Mouse (Mus musculus) CH12.LX (cell line): Measurements from ENCODE around the gene Ngp. TPM values are rescaled to one million over a fixed set of nuclear protein-coding genes. Genes with fewer than 3 reads are reported as not detected.

Experiments used
- DNase-seq: peaks from one replicate; pipeline ENCODE4 v3.0.0-alpha.2; 2013; ENCODE audit errors: extremely low read depth
- H3K27ac ChIP-seq: 2 replicates; pipeline ENCODE4 v1.5.1; 2012; ENCODE audit warnings: low read depth, mild to moderate bottlenecking, control low read depth, moderate library complexity; ENCODE audit not compliant: insufficient read depth
- H3K27me3 ChIP-seq: replicated peaks from 2 replicates; pipeline ENCODE3; 2012; ENCODE audit warnings: inconsistent platforms
- H3K36me3 ChIP-seq, 2 experiments: replicated peaks in 1 of 2; 2 replicates each; pipeline versions ENCODE3 to v1.6.1; 2012; ENCODE audit warnings: inconsistent platforms in 1 of 2, low read length in 1 of 2, mild to moderate bottlenecking in 1 of 2, mixed read lengths in 1 of 2, moderate library complexity in 1 of 2; ENCODE audit not compliant: control insufficient read depth in 1 of 2, insufficient read depth in 1 of 2
- H3K4me1 ChIP-seq, 2 experiments: 2 replicates each; pipeline ENCODE4 v1.6.1; 2012; ENCODE audit warnings: inconsistent platforms in 1 of 2, moderate library complexity in 1 of 2; ENCODE audit not compliant: insufficient read depth in 2 of 2, control insufficient read depth in 1 of 2
- H3K4me2 ChIP-seq: 2 replicates; pipeline ENCODE4 v1.6.1; 2012; ENCODE audit warnings: low read depth, mild to moderate bottlenecking, control low read depth; ENCODE audit not compliant: poor library complexity, insufficient read depth, severe bottlenecking
- H3K4me3 ChIP-seq, 3 experiments: fragments of 150-350 bp in 1 of 3; sonication (generic) in 1 of 3; replicated peaks in 1 of 3; 2 replicates each; pipeline versions ENCODE3 to v1.5.1; 2011 to 2012; ENCODE audit warnings: low read depth in 2 of 3, low read length in 2 of 3, mild to moderate bottlenecking in 2 of 3, moderate library complexity in 2 of 3, control low read depth in 1 of 3, improper control_type of control experiment in 1 of 3, inconsistent platforms in 1 of 3, mixed read lengths in 1 of 3; ENCODE audit not compliant: poor library complexity in 1 of 3
- H3K79me2 ChIP-seq: replicated peaks from 2 replicates; pipeline ENCODE4 v1.6.1; 2012; ENCODE audit warnings: mild to moderate bottlenecking, moderate library complexity; ENCODE audit not compliant: control insufficient read depth, poor library complexity, insufficient read depth, severe bottlenecking; ENCODE audit errors: extremely low read depth
- H3K9ac ChIP-seq: 2 replicates; pipeline ENCODE4 v1.6.1; 2012; ENCODE audit warnings: low read depth, mild to moderate bottlenecking, control low read depth, moderate library complexity; ENCODE audit not compliant: insufficient read depth
- H3K9me3 ChIP-seq: replicated peaks from 2 replicates; pipeline ENCODE3; 2012; ENCODE audit warnings: low read length, inconsistent platforms, mixed read lengths
- BHLHE40 ChIP-seq: IDR thresholded peaks from 2 replicates; pipeline ENCODE4 v1.6.1; 2011; ENCODE audit warnings: mild to moderate bottlenecking, low read depth, low read length, improper control_type of control experiment
- CHD1 ChIP-seq: IDR thresholded peaks from 2 replicates; pipeline ENCODE4 v1.6.1; 2012; ENCODE audit warnings: low read depth, low read length, improper control_type of control experiment, inconsistent platforms
- CHD2 ChIP-seq: IDR thresholded peaks from 2 replicates; pipeline ENCODE4 v1.6.1; 2011; ENCODE audit warnings: low read length, improper control_type of control experiment
- CTCF ChIP-seq, 2 experiments: IDR thresholded peaks in 1 of 2; conservative IDR thresholded peaks in 1 of 2; 2 replicates each; pipeline ENCODE4 v1.5.1; 2011 to 2012; ENCODE audit warnings: low read depth in 2 of 2, low read length in 2 of 2, improper control_type of control experiment in 1 of 2, inconsistent platforms in 1 of 2, mild to moderate bottlenecking in 1 of 2, moderate library complexity in 1 of 2
- E2F4 ChIP-seq: IDR thresholded peaks from 2 replicates; pipeline ENCODE4 v1.6.1; 2011; ENCODE audit warnings: low read depth, low read length, improper control_type of control experiment; ENCODE audit not compliant: insufficient replicate concordance
- ELF1 ChIP-seq: IDR thresholded peaks from 2 replicates; pipeline ENCODE4 v1.6.1; 2014; ENCODE audit warnings: low read depth, mild to moderate bottlenecking, inconsistent platforms, low read length, improper control_type of control experiment
- ETS1 ChIP-seq: conservative IDR thresholded peaks from 2 replicates; pipeline ENCODE4 v1.6.1; 2012; ENCODE audit warnings: low read depth, mild to moderate bottlenecking, inconsistent platforms, low read length, improper control_type of control experiment, moderate library complexity
- GABPA ChIP-seq: IDR thresholded peaks from 2 replicates; pipeline ENCODE4 v1.6.1; 2012; ENCODE audit warnings: low read depth, low read length, improper control_type of control experiment, inconsistent platforms; ENCODE audit not compliant: insufficient replicate concordance
- HCFC1 ChIP-seq: IDR thresholded peaks from 2 replicates; pipeline ENCODE4 v1.6.1; 2012; ENCODE audit warnings: low read depth, mild to moderate bottlenecking, inconsistent platforms, low read length, improper control_type of control experiment
- IRF4 ChIP-seq: IDR thresholded peaks from 2 replicates; pipeline ENCODE4 v1.6.1; 2014; ENCODE audit warnings: low read depth, mild to moderate bottlenecking, inconsistent platforms, low read length, improper control_type of control experiment
- JUND ChIP-seq: conservative IDR thresholded peaks from 2 replicates; pipeline ENCODE4 v1.6.1; 2011; ENCODE audit warnings: low read depth, low read length, improper control_type of control experiment
- KAT2A ChIP-seq: IDR thresholded peaks from 2 replicates; pipeline ENCODE4 v1.6.1; 2012; ENCODE audit warnings: low read length, improper control_type of control experiment, inconsistent platforms; ENCODE audit not compliant: insufficient replicate concordance
- MAX ChIP-seq: IDR thresholded peaks from 2 replicates; pipeline ENCODE4 v1.6.1; 2011; ENCODE audit warnings: low read length, improper control_type of control experiment
- MAZ ChIP-seq: IDR thresholded peaks from 2 replicates; pipeline ENCODE4 v1.6.1; 2012; ENCODE audit warnings: low read depth, mild to moderate bottlenecking, inconsistent platforms, low read length, improper control_type of control experiment, moderate library complexity
- MEF2A ChIP-seq: IDR thresholded peaks from 2 replicates; pipeline ENCODE4 v1.6.1; 2014; ENCODE audit warnings: low read depth, mild to moderate bottlenecking, inconsistent platforms, low read length, improper control_type of control experiment, borderline replicate concordance
- MXI1 ChIP-seq: IDR thresholded peaks from 2 replicates; pipeline ENCODE4 v1.6.1; 2011; ENCODE audit warnings: mild to moderate bottlenecking, low read depth, low read length, improper control_type of control experiment
- MYC ChIP-seq: IDR thresholded peaks from 2 replicates; pipeline ENCODE4 v1.6.1; 2011; ENCODE audit warnings: low read depth, mild to moderate bottlenecking, improper control_type of control experiment, low read length
- NELFE ChIP-seq: IDR thresholded peaks from 2 replicates; pipeline ENCODE4 v1.6.1; 2011; ENCODE audit warnings: low read depth, low read length, improper control_type of control experiment
- NRF1 ChIP-seq: IDR thresholded peaks from 2 replicates; pipeline ENCODE4 v1.6.1; 2014; ENCODE audit warnings: low read depth, mild to moderate bottlenecking, inconsistent platforms, low read length, improper control_type of control experiment, moderate library complexity
- POLR2A ChIP-seq: IDR thresholded peaks from 2 replicates; pipeline ENCODE4 v1.6.1; 2011; ENCODE audit warnings: low read depth, mild to moderate bottlenecking, improper control_type of control experiment, low read length
- RAD21 ChIP-seq: IDR thresholded peaks from 2 replicates; pipeline ENCODE4 v1.6.1; 2011; ENCODE audit warnings: low read depth, mild to moderate bottlenecking, low read length, improper control_type of control experiment, moderate library complexity
- SIN3A ChIP-seq: IDR thresholded peaks from 2 replicates; pipeline ENCODE4 v1.6.1; 2012; ENCODE audit warnings: low read length, improper control_type of control experiment, inconsistent platforms
- SMC3 ChIP-seq: IDR thresholded peaks from 2 replicates; pipeline ENCODE4 v1.6.1; 2011; ENCODE audit warnings: low read depth, low read length, improper control_type of control experiment
- TCF12 ChIP-seq: IDR thresholded peaks from 2 replicates; pipeline ENCODE4 v1.6.1; 2014; ENCODE audit warnings: low read depth, mild to moderate bottlenecking, inconsistent platforms, low read length, improper control_type of control experiment
- ZC3H11A ChIP-seq: IDR thresholded peaks from 2 replicates; pipeline ENCODE4 v1.6.1; 2012; ENCODE audit warnings: low read depth, mild to moderate bottlenecking, inconsistent platforms, low read length, improper control_type of control experiment
- dilution Hi-C: fragments of 300-500 bp; cut with MboI; formaldehyde crosslinking; loops from 2 replicates; pipeline ENCODE4 v1.14.3; 2020; ENCODE audit warnings: low sequenced_read_pairs; ENCODE audit not compliant: extremely low pct_unique_long_range_greater_than_20kb, extremely low pct_ligation_motif_present
- in situ Hi-C: fragments of 300-500 bp; cut with MboI; formaldehyde crosslinking; loops from 3 replicates; pipeline ENCODE4 v1.14.3; 2019; ENCODE audit warnings: low sequenced_read_pairs, low pct_ligation_motif_present, low pct_unique_long_range_greater_than_20kb, mixed read lengths
- polyA plus RNA-seq: library from polyadenylated mRNA; unstranded; fragments of >175 nt; gene quantifications from 2 replicates; pipeline ENCODE4 v1.2.1, GENCODE M21; 2012; ENCODE audit warnings: low read depth; ENCODE audit not compliant: insufficient read length
- total RNA-seq, 2 experiments: library from RNA; depleted of rRNA; stranded (reverse); fragments of 300-350 nt in 1 of 2; fragments of >200 nt in 1 of 2; gene quantifications; 2 replicates each; pipeline ENCODE4 v1.2.3; 2012 to 2014

The Ngp gene
- total and polyA plus RNA-seq, 3 experiments = not detected

GRCm38 (mm10) chr9:110408099-110408773 lies 11.3 kb upstream of the Ngp start, which contains the start of gene Ptpn23 (continued):
- TF ChIP-seq CHD1 = no peak
- TF ChIP-seq KAT2A = peak; percentile 73; the same call in 1 of the 2 replicates
- peak; percentile 54; the same call in 1 of the 2 replicates for TF ChIP-seq IRF4
- no peak; the same call in 1 of the 2 replicates for TF ChIP-seq GABPA
- no peak for TF ChIP-seq CTCF (conservative IDR thresholded peaks at IDR 0.05 in 1 of 2, IDR thresholded peaks at IDR 0.05 in 1 of 2; ENCODE audit: low read depth in 2 of 2, low read length in 2 of 2)
- TF ChIP-seq JUND = no peak
- peak; percentile 93 for TF ChIP-seq CHD2
- no peak for TF ChIP-seq E2F4
- TF ChIP-seq MYC = no peak
- TF ChIP-seq MAZ = peak; percentile 97
- peak; percentile 95 for TF ChIP-seq POLR2A
- no peak for TF ChIP-seq RAD21
- peak; percentile 59; the same call in 1 of the 2 replicates for TF ChIP-seq TCF12

DNA sequence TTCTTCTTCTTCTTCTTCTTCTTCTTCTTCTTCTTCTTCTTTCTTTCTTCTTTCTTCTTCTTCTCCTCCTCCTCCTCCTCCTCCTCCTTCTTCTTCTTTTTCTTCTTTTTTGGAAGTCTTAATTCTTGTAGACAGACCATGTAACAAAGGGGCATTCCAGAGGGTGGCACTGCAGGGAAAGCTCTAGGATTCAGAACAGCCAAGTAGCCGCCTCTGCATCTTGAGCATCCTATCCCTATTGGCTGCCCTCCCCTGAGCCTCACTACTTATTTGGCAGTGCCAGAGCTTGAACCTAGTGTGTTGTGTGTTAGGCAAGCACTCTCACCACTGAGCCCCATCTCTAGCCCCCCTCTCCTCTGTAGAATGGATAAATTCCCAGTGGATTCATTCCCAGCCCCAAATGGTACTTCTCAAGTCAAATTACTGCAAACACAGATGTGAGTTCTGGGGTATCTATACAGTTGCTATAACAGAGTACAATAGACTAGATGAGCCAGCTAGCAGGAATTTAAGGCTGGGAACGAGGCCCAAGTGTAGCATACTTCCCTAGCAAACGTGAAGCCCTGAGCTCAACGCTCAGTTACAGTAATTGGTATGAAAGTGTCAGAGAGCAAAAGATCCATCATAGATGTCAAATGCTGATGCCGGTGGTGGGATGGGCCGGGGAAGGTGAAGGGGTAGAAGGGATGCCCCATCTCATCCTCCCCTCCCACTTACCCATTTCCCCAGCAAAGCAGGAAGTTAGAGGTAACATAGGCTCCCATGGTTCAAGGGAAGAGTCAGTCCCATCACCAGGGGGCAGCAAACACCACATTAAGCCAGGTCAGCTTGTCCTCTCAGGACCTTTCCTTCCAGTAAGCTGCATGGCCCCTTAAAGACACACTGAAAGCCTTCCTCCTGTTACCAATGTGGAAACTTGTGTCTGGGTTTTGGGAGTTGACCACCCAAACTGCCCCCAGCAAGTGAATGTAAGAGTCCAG lies 8.3 kb upstream of the Ngp start:
- Histone ChIP-seq H3K9ac (no peak overlapping the region), H3K4me2 (0 out of 2 replicates have a peak overlapping the region, but pooled peaks have one; percentile 8), H3K4me3 (no peak overlapping the region), H3K27me3 (no peaks in the 10 kb centered on the region), H3K9me3 (no peaks in the 10 kb centered on the region), H3K27ac (no peak overlapping the region), H3K4me1 (peaks cover 4 to 35% of the 10 kb centered on the region in 2 experiments; a peak in 3 of 4 replicates), H3K79me2 (peaks cover 13% of the 10 kb centered on the region), H3K36me3 (peaks cover 0 to under 1% of the 10 kb centered on the region in 2 experiments)
- DNase-seq = peak; percentile 92
- dilution Hi-C loops (no loop called here), in situ Hi-C loops (loop anchor here (5.0 kb wide), 2 partner anchors 121 to 211 kb away; partner anchors contain the start of genes Nradd and Setd2)
- peak; percentile 71 to 95 for TF ChIP-seq CTCF (conservative IDR thresholded peaks at IDR 0.05 in 1 of 2, IDR thresholded peaks at IDR 0.05 in 1 of 2; ENCODE audit: low read depth in 2 of 2, low read length in 2 of 2)
- no peak for TF ChIP-seq KAT2A
- no peak for TF ChIP-seq POLR2A
- TF ChIP-seq ELF1 = peak; percentile 84
- no peak for TF ChIP-seq ETS1
- TF ChIP-seq E2F4 = no peak
- no peak for TF ChIP-seq GABPA
- 0 out of 2 replicates have a peak, but pooled peaks have one; percentile 39 for TF ChIP-seq HCFC1
- TF ChIP-seq SIN3A = peak; percentile 47; the same call in 1 of the 2 replicates
- 0 out of 2 replicates have a peak, but pooled peaks have one; percentile 19 for TF ChIP-seq JUND
- TF ChIP-seq MEF2A = no peak; the same call in 1 of the 2 replicates
- TF ChIP-seq ZC3H11A = peak; percentile 60
- TF ChIP-seq MAZ = 0 out of 2 replicates have a peak, but pooled peaks have one; percentile 49
- TF ChIP-seq SMC3 = peak; percentile 92
- no peak for TF ChIP-seq BHLHE40
- no peak for TF ChIP-seq MXI1
- peak; percentile 45; the same call in 1 of the 2 replicates for TF ChIP-seq NELFE
- TF ChIP-seq IRF4 = no peak
- peak; percentile 66; the same call in 1 of the 2 replicates for TF ChIP-seq MYC
- peak; percentile 99 for TF ChIP-seq RAD21
- TF ChIP-seq MAX = 0 out of 2 replicates have a peak, but pooled peaks have one; percentile 18
- TF ChIP-seq NRF1 = peak; percentile 45; the same call in 1 of the 2 replicates
